Mouse (Mus musculus): ENCODE data around the gene Araf.

Gene Araf

GRCm38 (mm10) chrX:20848256-20848984 lies 50.8 kb downstream of the Araf start:
- DNase-seq (ENCODE audit: low read depth): peak; percentile 83

- DNase-seq (ENCODE audit: low read depth): no peak
These were observed 56.2 kb downstream of the Araf start for GRCm38 (mm10) chrX:20853794-20854193.

- DNase-seq (ENCODE audit: low read depth): no peak
These were observed 64.0 kb downstream of the Araf start for GRCm38 (mm10) chrX:20861453-20862104.

GRCm38 (mm10) chrX:20862105-20863065 lies 64.8 kb downstream of the Araf start:
- DNase-seq (ENCODE audit: low read depth): no peak

- DNase-seq (ENCODE audit: low read depth): no peak
These were observed 65.8 kb downstream of the Araf start for GRCm38 (mm10) chrX:20863161-20864101.

- DNase-seq (ENCODE audit: low read depth): no peak
These were observed 70.5 kb downstream of the Araf start for GRCm38 (mm10) chrX:20868091-20868490.

- no peak for DNase-seq (ENCODE audit: low read depth)
These were observed 71.6 kb downstream of the Araf start for GRCm38 (mm10) chrX:20869203-20869602.

- no peak for DNase-seq (ENCODE audit: low read depth)
These were observed 72.4 kb downstream of the Araf start, which contains the start of gene Timp1 for GRCm38 (mm10) chrX:20869962-20870513. Gene Timp1, plus strand, starts transcription at chrX:20870166.

- DNase-seq (ENCODE audit: low read depth): no peak
These were observed 75.4 kb downstream of the Araf start for GRCm38 (mm10) chrX:20872928-20873500.

GRCm38 (mm10) chrX:20875241-20875640 lies 77.6 kb downstream of the Araf start:
- DNase-seq (ENCODE audit: low read depth): no peak

GRCm38 (mm10) chrX:20910074-20910473 lies 112.5 kb downstream of the Araf start:
- DNase-seq (ENCODE audit: low read depth): no peak
